Mouse (Mus musculus) layer of hippocampus, postnatal 10 days (tissue): ENCODE measurements around the gene Map2. TPM values are rescaled to one million over a fixed set of nuclear protein-coding genes. Genes with fewer than 3 reads are reported as not detected.
A peak's percentile ranks its signal among the peaks of the same experiment; 100 is the strongest.

ENCODE experiments used
- DNase-seq, 2 experiments: peaks; one replicate each; pipeline ENCODE4 v3.0.0; 2021; ENCODE audit warnings: low spot score in 2 of 2
- long read RNA-seq: library from polyadenylated mRNA; stranded (forward); transcript quantifications from one replicate; pipeline ENCODE4 v2.0.0, GENCODE M21; 2023
- total RNA-seq, 2 experiments: library from RNA; stranded (reverse); gene quantifications; 2 replicates each; pipeline ENCODE4 v1.2.3; 2021

Map2 gene
- 1,000 to 10,000 TPM; 1,107 to 1,119 TPM for total RNA-seq
- long read RNA-seq, partial matches to known transcripts, result 26 of 116 reads
- long read RNA-seq, other reads (novel, unspliced or antisense), result 90 of 116 reads

DNA sequence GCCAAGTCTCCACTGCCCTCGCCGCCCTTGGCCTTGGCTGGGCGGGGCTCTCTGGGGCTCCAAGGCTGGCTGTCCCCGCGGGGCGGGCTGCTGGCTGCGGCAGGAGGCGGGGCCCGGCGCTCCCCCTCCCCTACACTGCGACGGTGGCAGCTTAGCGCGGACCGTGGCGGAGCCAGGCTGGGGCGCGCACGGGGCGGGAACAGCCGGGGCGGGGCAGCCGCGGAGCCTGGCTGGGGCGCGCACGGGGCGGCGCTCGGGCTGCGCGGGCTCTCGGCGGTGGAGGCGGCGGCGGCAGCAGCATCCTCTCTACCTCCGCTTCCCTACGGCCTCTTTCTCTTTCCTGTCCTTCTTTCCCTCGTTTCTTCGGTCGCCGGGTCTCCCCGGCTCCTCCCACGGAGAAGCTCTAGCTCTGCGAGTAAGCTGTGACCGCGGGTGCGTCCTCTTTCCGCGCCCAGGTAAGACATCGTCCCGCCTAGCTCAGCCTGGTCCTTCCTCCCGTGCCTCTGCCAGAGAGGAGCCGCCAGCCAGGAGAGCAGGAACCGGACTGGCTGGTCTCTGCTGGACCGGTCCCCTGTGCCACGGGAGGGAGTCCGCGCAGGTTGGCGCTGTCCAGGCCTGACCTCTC, at the start of gene Map2:
Gene Map2, plus strand, starts transcription at position 233 of the 625 bp plus-strand sequence.
- DNase-seq, result peak; percentile 81 to 91

DNA sequence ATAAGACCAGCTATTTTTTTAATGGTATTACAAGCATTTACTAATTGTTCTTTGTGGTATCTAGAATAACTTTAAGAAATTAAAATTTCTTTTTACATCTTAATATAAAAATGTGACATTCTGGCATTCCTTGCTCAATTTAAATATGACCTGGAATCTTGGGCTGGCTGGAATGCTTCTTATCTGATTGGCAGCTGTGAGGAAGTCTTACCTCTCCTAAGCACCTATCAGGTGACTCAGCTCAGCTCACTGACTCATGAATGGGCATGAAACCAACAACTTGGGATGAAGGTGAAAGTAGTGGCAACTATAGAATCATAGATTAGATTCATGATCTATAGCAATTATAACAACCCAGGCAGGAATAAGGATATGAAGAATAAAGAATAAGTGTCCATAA, 42.1 kb upstream of the Map2 start:
- DNase-seq, result no peak

DNA sequence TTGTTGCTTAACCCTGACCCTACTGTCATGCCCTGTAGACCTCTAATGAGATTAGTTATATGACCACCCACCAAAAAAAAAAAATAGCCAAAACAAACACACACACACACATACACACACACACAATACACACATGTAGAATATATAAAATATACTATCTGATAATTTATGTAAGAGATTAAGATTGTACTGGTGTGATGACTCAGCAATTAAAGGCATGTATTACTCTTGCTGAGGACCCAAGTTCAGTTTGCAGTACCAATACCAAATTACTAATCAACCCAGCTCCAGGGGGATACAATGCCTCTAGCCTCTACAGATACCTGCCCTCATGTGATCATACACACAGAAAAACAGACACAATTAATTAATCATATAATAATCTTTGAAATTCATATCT, 39.7 kb upstream of the Map2 start:
- DNase-seq, result no peak

DNA sequence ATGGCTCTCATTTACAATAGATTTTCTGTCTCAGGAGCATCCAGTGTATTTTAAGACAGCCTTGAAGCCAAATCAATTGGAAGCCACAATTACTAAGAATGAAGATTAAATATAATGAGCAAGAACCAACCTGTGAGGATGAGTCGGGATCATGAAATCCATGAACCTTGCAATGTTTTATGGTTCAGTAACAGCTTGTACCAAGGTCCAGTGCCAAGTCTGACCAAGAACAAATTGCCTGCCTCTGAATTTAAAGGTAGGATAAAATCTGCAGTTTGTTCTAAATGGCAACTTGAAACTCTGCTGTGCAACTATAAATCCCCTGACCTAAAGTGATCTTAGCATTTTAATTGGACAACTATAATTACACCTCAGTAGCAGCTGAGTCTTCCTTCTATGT, 34.4 kb upstream of the Map2 start:
- DNase-seq, result no peak

DNA sequence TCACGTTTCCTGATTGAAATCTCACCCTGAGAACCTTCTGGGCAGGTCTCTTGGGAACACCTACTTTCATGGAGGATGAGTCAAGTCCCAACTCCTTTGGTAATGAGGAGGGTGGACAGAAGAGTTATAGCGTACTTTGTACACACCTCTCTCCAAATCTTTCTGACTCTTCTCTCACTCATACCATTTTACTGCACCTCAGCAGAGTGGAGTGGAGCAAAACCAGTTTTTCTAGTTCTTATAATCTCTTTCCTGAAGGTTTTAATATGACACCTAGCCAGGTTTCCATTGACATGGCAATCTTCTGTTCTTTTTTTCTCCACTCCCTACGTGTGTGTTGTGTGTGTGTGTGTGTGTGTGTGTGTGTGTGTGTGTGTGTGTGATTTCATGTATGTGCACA, 29.9 kb upstream of the Map2 start:
- no peak for DNase-seq

DNA sequence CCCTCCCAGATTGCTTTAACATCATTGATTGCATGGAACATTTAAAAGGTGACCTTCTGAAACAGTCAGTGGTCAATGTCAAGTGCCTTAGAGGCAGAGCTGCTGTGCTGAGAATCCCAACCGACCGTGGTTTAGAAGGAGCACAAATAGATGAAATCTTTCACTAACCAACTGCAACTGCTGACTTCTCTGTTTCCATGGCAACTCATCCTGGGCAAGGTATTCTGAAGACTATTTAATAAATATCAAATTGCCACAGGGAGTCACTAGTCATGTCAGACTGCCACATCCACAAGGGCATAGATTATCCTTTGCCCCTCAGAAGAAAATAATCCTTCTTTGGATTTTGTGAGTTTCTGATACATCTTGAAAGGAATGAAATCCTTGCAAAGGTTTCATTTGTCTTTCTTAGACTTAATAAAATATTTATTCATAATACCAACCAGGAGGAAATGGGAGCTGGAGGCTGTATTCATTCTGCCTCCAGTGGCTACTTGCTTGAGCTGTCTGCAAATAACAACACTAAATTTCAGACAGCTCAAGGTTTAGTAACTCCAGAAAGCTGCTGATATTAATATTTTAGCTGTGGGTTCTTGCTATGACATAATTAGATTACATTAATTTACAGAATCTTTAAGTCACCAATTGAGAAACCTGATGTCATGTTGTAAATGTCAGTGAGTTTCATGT, 26.1 kb upstream of the Map2 start:
- no peak for DNase-seq

DNA sequence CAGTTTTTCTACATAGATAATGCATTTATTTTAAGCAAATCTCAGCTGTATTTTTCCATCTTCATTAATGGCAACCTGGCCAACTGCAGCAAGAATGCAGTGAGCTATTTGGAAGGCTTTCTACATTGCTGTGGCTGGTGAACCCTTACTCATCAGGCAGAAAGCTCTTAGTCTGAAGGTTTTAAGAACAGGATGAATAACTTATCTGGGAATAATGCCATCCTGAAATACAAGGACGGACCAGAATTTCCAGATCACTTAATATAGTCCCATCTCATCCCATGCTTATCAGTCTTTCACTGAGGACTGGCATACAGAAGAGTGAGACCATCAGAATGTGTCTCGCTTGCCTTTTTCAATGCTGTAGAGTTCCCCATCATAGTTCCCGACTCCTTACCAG, 24.3 kb upstream of the Map2 start:
- no peak for DNase-seq

DNA sequence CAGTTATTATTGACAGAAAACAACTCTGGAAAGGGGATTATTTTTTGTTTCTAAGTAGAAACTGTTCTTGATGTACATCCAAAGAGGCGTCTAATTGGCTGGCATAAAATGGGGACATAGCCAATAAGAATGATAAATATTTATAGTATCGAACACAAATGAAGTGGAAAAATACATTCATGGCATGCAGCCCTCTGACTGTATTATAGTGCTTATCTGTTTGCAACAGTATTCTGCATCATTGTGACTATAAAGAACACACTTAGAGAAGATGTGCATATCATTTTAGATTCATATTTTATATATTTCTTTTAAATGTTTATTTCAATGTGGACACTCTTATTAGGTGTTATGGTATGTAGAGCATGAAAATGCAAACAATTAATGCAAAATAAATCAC, 17.9 kb upstream of the Map2 start:
- no peak for DNase-seq

DNA sequence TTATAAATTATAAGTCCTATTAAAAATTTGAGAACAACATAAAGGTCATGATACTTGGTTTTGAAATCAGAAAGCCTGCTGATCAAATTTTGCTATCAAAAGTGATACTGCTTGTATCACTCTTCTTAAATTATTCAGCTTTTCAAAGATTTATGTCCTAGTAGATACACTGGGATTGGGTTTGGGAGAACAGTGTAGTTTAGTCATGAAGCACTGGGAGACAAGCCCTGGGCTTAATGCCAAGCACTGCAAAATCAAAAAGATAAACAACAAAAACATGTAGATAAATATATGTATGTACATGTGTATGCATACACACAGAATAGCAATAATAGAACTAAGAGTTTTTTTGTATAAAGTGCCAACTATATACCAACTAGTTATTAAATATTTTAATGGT, 17.5 kb upstream of the Map2 start:
- no peak for DNase-seq

DNA sequence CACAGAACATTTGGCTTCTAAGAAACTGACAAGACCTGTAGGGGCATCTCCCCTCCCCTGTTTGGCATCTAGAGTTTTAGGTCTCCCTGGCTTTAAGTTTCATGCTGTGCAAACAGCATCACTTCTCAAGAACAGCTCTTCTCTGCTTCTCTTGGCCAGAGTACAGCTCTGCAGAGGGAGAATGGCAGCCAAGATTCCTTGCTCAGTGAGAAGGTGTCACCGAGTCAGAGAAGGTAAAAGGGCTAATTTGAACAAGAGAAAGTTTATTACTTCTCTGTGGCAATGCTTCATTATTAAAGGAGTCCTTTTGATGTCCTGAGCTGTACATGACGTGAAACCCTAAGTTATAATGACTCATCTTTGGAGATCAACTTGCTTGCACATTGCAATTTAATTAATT, 10.4 kb upstream of the Map2 start:
- no peak for DNase-seq

DNA sequence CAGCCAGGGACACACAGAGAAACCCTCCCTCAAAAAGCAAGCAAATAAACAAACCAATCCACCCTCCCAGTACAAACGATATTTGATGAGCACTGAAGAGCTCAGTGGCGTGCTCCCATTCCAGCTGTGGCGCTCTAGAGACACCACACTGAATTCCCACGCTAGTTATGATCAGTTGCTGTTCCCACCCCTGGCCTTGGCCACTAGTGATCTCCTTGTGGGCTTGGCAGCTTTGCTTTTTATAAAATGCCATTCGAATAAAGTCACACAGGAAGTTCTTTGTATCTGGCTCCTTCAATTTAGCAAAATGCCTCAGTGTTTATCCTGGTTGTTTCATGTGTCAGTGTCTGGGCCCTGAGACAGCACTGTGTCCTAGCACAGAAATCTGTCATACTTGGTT, 6.4 kb upstream of the Map2 start:
- DNase-seq, result no peak

DNA sequence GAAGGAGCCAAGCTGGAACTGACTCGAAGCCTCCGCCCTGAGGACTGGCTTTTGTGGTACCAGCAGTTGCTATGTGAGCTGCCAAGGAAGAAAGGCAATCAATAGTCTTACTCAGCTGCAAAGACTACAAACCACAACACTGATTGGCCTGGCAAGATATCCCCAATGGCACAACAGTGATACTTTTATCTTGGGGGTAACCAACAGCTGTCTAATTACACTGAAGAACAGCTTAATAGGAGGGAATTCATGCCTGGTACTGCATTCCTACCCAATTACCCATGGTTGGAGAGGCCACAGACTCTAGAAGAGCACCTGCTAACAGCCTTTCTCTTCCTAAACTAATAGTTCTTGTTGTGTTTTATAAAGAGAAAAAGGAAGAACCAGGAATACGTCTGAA, 2.9 kb upstream of the Map2 start:
- no peak for DNase-seq

DNA sequence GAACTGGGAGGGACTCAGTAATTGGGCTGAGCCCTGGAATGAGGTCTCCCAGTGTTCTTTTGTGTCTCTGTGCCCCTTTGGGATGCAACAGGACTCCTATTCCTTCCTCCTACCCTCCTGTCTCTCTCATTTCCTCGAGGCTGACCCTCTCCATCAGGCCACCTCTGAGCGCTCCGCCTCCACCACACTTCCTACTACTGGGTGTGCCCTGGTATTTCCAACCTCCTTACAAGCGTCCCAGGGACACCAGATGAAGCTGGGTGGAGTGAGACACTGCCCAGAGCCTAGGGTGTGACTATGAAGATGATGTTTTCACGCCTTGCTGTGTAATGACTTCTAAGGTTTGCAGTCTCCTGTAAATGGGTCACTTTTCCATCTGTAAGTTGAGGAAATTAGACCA, 1.4 kb upstream of the Map2 start:
- DNase-seq, result no peak

DNA sequence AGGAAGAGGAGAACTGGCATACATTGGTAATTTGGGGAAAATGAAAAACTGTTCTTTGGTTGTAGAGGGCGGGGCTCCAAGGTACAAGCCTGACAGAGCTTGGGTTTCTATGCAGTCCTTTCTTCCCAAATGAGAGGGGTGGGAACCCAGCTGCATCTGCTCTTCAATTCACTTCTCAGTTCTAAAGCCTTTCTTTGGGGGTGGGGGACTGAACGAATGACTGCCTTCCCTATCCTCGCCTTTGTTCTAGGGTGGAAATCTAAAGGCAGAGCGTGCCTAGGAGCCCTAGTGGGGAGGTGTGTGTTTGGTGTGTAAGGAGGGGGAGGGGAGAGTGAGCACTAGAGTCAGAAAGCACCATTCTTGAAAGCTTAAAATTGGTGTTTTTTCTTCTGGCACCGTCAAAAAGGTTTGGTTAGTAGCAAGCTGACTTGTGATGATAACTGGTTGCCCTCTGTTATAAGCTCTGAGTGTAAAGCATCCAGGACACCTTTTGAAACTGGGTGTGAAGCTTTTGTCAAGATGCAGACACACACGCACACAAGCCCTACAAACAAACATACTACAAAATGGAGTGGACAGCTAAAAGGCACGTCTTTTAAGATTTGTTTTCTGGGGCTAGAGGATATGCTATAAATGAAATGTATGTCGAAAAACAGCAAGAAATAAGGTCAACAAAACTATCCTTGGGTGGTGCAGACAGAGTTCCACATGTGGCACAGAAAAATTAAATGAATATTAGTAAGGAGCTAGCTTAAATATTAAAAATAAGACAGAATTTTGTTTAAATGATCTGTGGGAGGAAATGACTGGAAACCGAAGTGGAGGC, 1.2 kb downstream of the Map2 start:
- DNase-seq, result peak in 1 of 2 experiments; percentile 43

DNA sequence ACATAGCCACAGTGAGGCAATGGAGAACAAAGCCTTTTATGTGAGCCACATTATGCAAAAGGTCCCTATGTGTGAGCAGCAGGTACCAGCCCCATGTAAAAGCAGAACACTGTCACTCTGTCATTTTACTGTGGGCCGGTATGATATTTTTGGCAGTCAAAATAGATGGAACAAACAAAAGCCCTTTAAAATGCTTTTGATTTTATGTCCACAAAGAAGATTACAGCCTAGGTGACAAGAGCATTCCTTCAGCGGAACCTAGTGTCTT, 1.7 kb downstream of the Map2 start:
- no peak for DNase-seq

DNA sequence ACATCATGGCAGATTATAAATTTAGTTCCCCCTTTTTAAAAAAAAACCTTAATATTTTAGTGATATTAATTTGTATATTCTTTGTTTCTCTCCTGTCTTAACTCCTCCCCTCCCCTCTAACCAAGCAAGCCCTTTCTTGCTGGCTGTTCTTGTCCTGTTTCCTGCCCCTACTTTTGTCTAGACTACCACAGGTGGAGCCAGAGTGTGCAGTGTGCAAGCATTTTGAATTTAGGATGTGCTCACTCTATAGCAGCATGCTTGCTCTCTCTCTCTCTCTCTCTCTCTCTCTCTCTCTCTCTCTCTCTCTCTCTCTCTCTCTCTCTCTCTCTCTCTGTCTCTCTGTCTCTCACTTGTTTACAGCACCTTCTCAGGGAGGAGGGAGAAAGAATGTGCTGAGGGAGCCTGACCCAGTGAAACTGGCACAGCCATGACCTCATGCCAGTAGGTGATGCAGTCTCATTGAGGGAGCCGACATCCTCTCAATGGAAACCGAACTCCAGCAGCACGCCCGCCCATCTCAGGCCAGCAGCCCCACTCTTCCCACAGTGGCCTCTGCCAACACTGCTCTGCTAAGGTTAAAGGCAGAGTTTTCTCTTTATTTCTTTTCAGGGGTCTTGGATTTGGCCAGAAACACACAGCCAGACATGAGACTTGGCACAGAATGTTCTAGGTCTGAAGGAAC, 2.6 kb downstream of the Map2 start:
- no peak for DNase-seq

DNA sequence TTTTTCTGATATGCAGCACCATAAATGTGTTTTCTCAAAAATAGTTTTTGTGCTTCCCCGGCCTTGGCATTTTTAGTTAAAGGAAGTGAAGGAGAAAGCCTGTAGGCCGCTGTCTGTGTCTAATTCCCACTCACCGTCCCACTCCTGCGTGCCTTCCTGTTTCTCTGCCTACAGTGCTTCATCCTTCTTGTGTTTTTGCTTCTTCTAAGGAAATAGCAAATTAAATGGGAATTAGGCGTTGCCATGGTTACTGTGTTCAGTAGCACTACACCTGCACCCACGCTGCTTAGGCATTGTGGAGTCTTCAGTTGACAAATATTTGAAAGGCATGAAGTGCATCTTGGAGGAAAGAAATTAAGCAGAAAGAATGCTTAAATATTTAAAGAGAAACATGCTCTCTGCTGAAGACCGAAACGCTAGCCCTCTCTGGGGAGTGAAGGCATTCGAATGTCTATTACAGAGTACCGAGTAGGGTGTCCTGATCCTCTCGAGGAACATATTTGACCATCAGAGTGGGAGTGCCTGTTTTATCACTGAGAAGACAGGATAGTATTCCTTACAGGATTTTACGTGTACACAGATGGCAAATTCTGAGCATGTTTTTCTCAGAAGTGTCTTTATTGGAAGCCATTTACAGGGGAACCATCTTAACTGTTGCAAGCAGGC, 12.1 kb downstream of the Map2 start:
- DNase-seq, result no peak

DNA sequence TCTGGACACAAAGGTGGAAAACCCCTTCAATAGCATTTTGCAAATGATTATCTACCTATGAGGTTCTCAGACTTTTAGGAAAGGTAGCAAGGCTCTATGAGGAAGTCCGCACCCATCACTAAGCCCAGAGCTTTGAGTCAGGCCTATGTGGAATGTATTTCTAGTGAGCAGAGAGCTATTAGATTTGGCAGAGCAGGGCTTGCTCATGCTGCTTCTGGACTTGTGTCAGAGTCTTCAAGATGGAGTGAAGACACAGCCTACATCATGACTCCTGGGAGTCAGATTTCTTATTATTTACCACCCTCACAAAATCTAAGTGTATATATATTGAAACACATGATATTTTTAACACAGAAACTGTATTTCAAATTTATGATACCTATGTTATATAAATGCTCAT, 17.3 kb downstream of the Map2 start:
- DNase-seq, result no peak

DNA sequence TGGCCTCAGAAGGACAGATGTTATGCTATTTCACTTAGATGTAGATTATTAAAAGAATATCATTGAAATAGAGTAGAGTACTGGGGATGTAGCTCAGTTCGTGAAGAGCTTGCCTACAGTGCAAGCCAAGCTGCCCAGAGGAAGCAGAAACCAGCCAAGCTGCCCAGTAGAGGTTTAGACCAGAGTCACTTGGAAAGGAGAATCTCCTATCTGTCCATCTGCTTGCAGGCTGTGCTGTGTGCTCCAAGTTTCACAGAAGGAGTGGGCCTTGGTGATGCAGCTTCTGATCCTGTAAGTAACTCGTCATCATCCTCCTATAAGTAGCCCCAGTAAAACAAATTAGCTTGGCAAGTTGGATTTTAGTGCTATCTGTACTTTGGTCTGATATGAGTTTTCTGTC, 17.8 kb downstream of the Map2 start:
- DNase-seq, result no peak

DNA sequence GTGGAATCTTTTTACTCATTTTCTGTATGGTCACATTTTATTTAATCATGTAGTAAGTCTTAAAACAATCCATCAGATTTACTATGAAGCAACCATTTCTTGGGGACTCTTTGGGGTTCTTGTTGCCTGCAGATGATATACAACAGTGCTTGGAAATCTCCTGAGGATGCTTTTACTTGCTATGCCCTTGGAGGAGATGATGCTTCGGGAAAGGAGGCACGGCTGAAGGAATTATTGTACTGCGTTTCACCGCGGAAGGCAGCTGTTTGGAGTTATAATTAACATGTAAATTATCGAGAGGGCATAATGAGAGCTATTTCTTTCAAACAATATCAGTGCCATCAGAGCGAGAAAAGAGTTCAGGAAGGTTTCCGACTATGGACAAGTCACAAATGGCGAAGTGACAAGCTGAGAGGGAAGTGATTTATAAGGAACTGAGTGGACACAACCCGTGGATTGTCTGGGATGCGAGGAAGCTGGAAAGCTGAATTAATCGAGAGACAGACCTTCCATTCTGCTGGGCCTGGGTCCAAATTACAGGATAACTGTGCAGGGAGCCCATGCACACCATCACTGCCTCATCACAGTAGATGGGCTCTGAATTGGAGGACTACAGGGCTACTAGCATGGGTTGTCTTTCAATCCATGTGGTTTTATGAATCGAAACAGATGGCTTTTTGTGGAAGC, 20.1 kb downstream of the Map2 start:
- peak in 1 of 2 experiments; percentile 47 for DNase-seq

DNA sequence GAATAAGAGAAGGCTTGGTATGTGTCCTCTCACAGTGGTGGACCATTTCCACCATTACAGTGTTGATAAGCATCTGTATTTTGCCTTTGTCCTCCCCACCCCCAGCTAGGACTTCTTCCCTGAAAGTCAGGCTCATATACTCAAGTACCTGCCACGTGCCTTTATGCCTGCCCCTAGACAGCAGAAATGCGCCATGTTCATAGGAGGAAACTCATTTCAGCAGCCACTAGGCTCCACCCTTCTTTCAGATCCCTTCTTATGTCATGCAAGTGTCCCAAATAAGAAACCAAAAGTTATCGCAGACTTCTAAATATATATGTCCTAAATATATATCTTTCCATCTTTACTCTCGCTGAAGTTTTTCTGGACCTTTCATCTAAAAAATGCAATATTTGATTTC, 21.2 kb downstream of the Map2 start:
- DNase-seq, result no peak
